Mouse (Mus musculus) forebrain, embryonic 15.5 days (tissue): ENCODE measurements at regions not wholly inside any gene's neighbourhood (a gene's known extent, or its start where the extent isn't known, plus 50 kb on each side); places are given as distances from the start of the nearest gene placed in this dataset.

Source experiments
- ATAC-seq: fragments of 200-750 bp; cut with Nextera tagmentation; replicated peaks from 2 replicates; pipeline ENCODE4 v1.8.0; 2017; ENCODE audit warnings: mild to moderate bottlenecking, moderate TSS enrichment, moderate library complexity
- H3K27ac ChIP-seq: fragments of 300-500 bp; sonication (generic); replicated peaks from 2 replicates; pipeline ENCODE4 v1.5.1; 2015; ENCODE audit warnings: mild to moderate bottlenecking, inconsistent platforms
- H3K27me3 ChIP-seq: fragments of 300-500 bp; sonication (generic); 2 replicates; pipeline ENCODE4 v1.6.1; 2015; ENCODE audit warnings: inconsistent platforms
- H3K36me3 ChIP-seq: fragments of 300-500 bp; sonication (generic); 2 replicates; pipeline ENCODE4 v1.6.1; 2015; ENCODE audit warnings: mild to moderate bottlenecking, inconsistent platforms
- H3K4me1 ChIP-seq: fragments of 300-500 bp; sonication (generic); 2 replicates; pipeline ENCODE4 v1.6.1; 2015; ENCODE audit warnings: inconsistent platforms
- H3K4me2 ChIP-seq: fragments of 300-500 bp; sonication (generic); replicated peaks from 2 replicates; pipeline ENCODE4 v1.6.1; 2015; ENCODE audit warnings: mild to moderate bottlenecking, inconsistent platforms
- H3K4me3 ChIP-seq: fragments of 300-500 bp; sonication (generic); 2 replicates; pipeline ENCODE4 v1.5.1; 2015; ENCODE audit warnings: mild to moderate bottlenecking, inconsistent platforms
- H3K9ac ChIP-seq: fragments of 300-500 bp; sonication (generic); replicated peaks from 2 replicates; pipeline ENCODE4 v1.6.1; 2015; ENCODE audit warnings: mild to moderate bottlenecking, inconsistent platforms
- H3K9me3 ChIP-seq: fragments of 300-500 bp; sonication (generic); 2 replicates; pipeline ENCODE4 v1.6.1; 2016; ENCODE audit warnings: inconsistent platforms
- WGBS: fragments of 180-500 bp; shearing (Covaris S2); methylation state at CpG from one replicate; pipeline ENCODE4 v1.1.7; 2015; ENCODE audit warnings: mixed read lengths; 5-methylcytosine and 5-hydroxymethylcytosine counted together

GRCm38 (mm10) chr1:154062666-154063065 is 138.3 kb upstream of the Zfp648 start:
- no peaks in the 10 kb centered on the region for H3K9me3 ChIP-seq
- H3K27me3 ChIP-seq: no peaks in the 10 kb centered on the region
- H3K9ac ChIP-seq: no peak overlapping the region
- no peak overlapping the region for H3K27ac ChIP-seq
- ATAC-seq: no peak
- WGBS: 75% methylated on average over 7 of the region's 7 CpGs
- no peak overlapping the region for H3K4me2 ChIP-seq
- H3K4me1 ChIP-seq: no peaks in the 10 kb centered on the region
- no peak overlapping the region for H3K4me3 ChIP-seq
- H3K36me3 ChIP-seq: no peaks in the 10 kb centered on the region

GRCm38 (mm10) chr1:154064633-154065032 is 136.4 kb upstream of the Zfp648 start:
- H3K4me3 ChIP-seq: no peak overlapping the region
- no peaks in the 10 kb centered on the region for H3K36me3 ChIP-seq
- ATAC-seq: no peak
- H3K9me3 ChIP-seq: no peaks in the 10 kb centered on the region
- WGBS: 90% methylated on average over 5 of the region's 5 CpGs
- no peaks in the 10 kb centered on the region for H3K4me1 ChIP-seq
- no peak overlapping the region for H3K27ac ChIP-seq
- no peak overlapping the region for H3K4me2 ChIP-seq
- H3K27me3 ChIP-seq: no peaks in the 10 kb centered on the region
- H3K9ac ChIP-seq: no peak overlapping the region

GRCm38 (mm10) chr1:154065336-154066329 is 135.4 kb upstream of the Zfp648 start:
- Histone ChIP-seq H3K9me3 (no peaks in the 10 kb centered on the region), H3K4me2 (no peak overlapping the region), H3K36me3 (no peaks in the 10 kb centered on the region), H3K9ac (no peak overlapping the region), H3K27ac (no peak overlapping the region), H3K27me3 (no peaks in the 10 kb centered on the region), H3K4me1 (no peaks in the 10 kb centered on the region), H3K4me3 (no peak overlapping the region)
- 81% methylated on average over 18 of the region's 18 CpGs for WGBS
- ATAC-seq: no peak

GRCm38 (mm10) chr1:154067856-154068255 is 133.1 kb upstream of the Zfp648 start:
- Histone ChIP-seq H3K36me3 (no peaks in the 10 kb centered on the region), H3K4me2 (no peak overlapping the region), H3K27ac (no peak overlapping the region), H3K9me3 (no peaks in the 10 kb centered on the region), H3K4me3 (no peak overlapping the region), H3K27me3 (no peaks in the 10 kb centered on the region), H3K4me1 (no peaks in the 10 kb centered on the region), H3K9ac (no peak overlapping the region)
- WGBS: 89% methylated on average over 1 of the region's 1 CpGs
- no peak for ATAC-seq

- Histone ChIP-seq H3K9me3 (no peaks in the 10 kb centered on the region), H3K27ac (no peak overlapping the region), H3K4me2 (no peak overlapping the region), H3K36me3 (no peaks in the 10 kb centered on the region), H3K4me1 (no peaks in the 10 kb centered on the region), H3K4me3 (no peak overlapping the region), H3K9ac (no peak overlapping the region), H3K27me3 (no peaks in the 10 kb centered on the region)
- no peak for ATAC-seq
- WGBS: 95% methylated on average over 1 of the region's 1 CpGs
Measured at GRCm38 (mm10) chr1:154074270-154074669, 126.7 kb upstream of the Zfp648 start.

GRCm38 (mm10) chr1:154076684-154077475 is 124.1 kb upstream of the Zfp648 start:
- 73% methylated on average over 10 of the region's 10 CpGs for WGBS
- no peak for ATAC-seq
- no peaks in the 10 kb centered on the region for H3K4me1 ChIP-seq
- H3K27ac ChIP-seq: no peak overlapping the region
- no peaks in the 10 kb centered on the region for H3K36me3 ChIP-seq
- no peak overlapping the region for H3K4me3 ChIP-seq
- H3K27me3 ChIP-seq: no peaks in the 10 kb centered on the region
- no peaks in the 10 kb centered on the region for H3K9me3 ChIP-seq
- H3K4me2 ChIP-seq: no peak overlapping the region
- H3K9ac ChIP-seq: no peak overlapping the region

GRCm38 (mm10) chr1:154080505-154081380 is 120.2 kb upstream of the Zfp648 start:
- no peak overlapping the region for H3K27ac ChIP-seq
- H3K4me3 ChIP-seq: no peak overlapping the region
- H3K4me1 ChIP-seq: no peaks in the 10 kb centered on the region
- 49% methylated on average over 10 of the region's 10 CpGs for WGBS
- no peak for ATAC-seq
- H3K9me3 ChIP-seq: no peaks in the 10 kb centered on the region
- no peaks in the 10 kb centered on the region for H3K36me3 ChIP-seq
- no peak overlapping the region for H3K9ac ChIP-seq
- H3K4me2 ChIP-seq: no peak overlapping the region
- no peaks in the 10 kb centered on the region for H3K27me3 ChIP-seq

- H3K36me3 ChIP-seq: no peaks in the 10 kb centered on the region
- H3K4me3 ChIP-seq: no peak overlapping the region
- H3K9ac ChIP-seq: no peak overlapping the region
- no peak for ATAC-seq
- H3K4me2 ChIP-seq: no peak overlapping the region
- no peaks in the 10 kb centered on the region for H3K27me3 ChIP-seq
- no peaks in the 10 kb centered on the region for H3K9me3 ChIP-seq
- no peak overlapping the region for H3K27ac ChIP-seq
- no peaks in the 10 kb centered on the region for H3K4me1 ChIP-seq
Measured at GRCm38 (mm10) chr1:154086145-154086544, 114.8 kb upstream of the Zfp648 start.

- H3K27ac ChIP-seq: no peak overlapping the region
- no peaks in the 10 kb centered on the region for H3K9me3 ChIP-seq
- no peaks in the 10 kb centered on the region for H3K4me1 ChIP-seq
- no peaks in the 10 kb centered on the region for H3K27me3 ChIP-seq
- H3K9ac ChIP-seq: no peak overlapping the region
- no peak overlapping the region for H3K4me2 ChIP-seq
- no peak overlapping the region for H3K4me3 ChIP-seq
- 91% methylated on average over 3 of the region's 3 CpGs for WGBS
- no peak for ATAC-seq
- H3K36me3 ChIP-seq: no peaks in the 10 kb centered on the region
Measured at GRCm38 (mm10) chr1:154089815-154090214, 111.2 kb upstream of the Zfp648 start.

GRCm38 (mm10) chr1:154090521-154091490 is 110.2 kb upstream of the Zfp648 start:
- Histone ChIP-seq H3K9ac (no peak overlapping the region), H3K4me1 (no peaks in the 10 kb centered on the region), H3K36me3 (no peaks in the 10 kb centered on the region), H3K27ac (no peak overlapping the region), H3K27me3 (no peaks in the 10 kb centered on the region), H3K9me3 (no peaks in the 10 kb centered on the region), H3K4me3 (no peak overlapping the region), H3K4me2 (no peak overlapping the region)
- no peak for ATAC-seq
- 68% methylated on average over 7 of the region's 7 CpGs for WGBS

- H3K27me3 ChIP-seq: no peaks in the 10 kb centered on the region
- H3K4me3 ChIP-seq: no peak overlapping the region
- no peak overlapping the region for H3K4me2 ChIP-seq
- no peaks in the 10 kb centered on the region for H3K4me1 ChIP-seq
- no peak overlapping the region for H3K27ac ChIP-seq
- no peak for ATAC-seq
- H3K36me3 ChIP-seq: no peaks in the 10 kb centered on the region
- WGBS: 88% methylated on average over 4 of the region's 4 CpGs
- H3K9ac ChIP-seq: no peak overlapping the region
- no peaks in the 10 kb centered on the region for H3K9me3 ChIP-seq
Measured at GRCm38 (mm10) chr1:154093549-154093948, 107.4 kb upstream of the Zfp648 start.
